Mouse (Mus musculus) embryonic facial prominence, embryonic 11.5 days (tissue): Measurements from ENCODE around the gene Kank1. TPM values are rescaled to one million over a fixed set of nuclear protein-coding genes. Genes with fewer than 3 reads are reported as not detected.

Source experiments
- ATAC-seq: fragments of 200-750 bp; cut with Nextera tagmentation; replicated peaks from 2 replicates; pipeline ENCODE4 v1.8.0; 2017; ENCODE audit warnings: low read depth; ENCODE audit not compliant: insufficient number of reproducible peaks, low FRiP score, low TSS enrichment
- DNase-seq: peaks from one replicate; pipeline ENCODE4 v3.0.0-alpha.2; 2015; ENCODE audit warnings: low spot score
- H3K27ac ChIP-seq: fragments of 300-500 bp; sonication (generic); replicated peaks from 2 replicates; pipeline ENCODE4 v1.5.1; 2014; ENCODE audit warnings: mild to moderate bottlenecking, low read depth, low read length, control low read depth
- H3K27me3 ChIP-seq: fragments of 300-500 bp; sonication (generic); 2 replicates; pipeline ENCODE4 v1.6.1; 2014; ENCODE audit warnings: mild to moderate bottlenecking, low read length, moderate library complexity, mixed read lengths; ENCODE audit not compliant: control insufficient read depth, insufficient read depth
- H3K36me3 ChIP-seq: fragments of 300-500 bp; sonication (generic); replicated peaks from 2 replicates; pipeline ENCODE4 v1.6.1; 2014; ENCODE audit warnings: low read depth, mild to moderate bottlenecking, low read length, moderate library complexity, mixed read lengths; ENCODE audit not compliant: control insufficient read depth, insufficient read depth
- H3K4me1 ChIP-seq: fragments of 300-500 bp; sonication (generic); 2 replicates; pipeline ENCODE4 v1.6.1; 2014; ENCODE audit warnings: low read length, mixed read lengths; ENCODE audit not compliant: control insufficient read depth, insufficient read depth
- H3K4me2 ChIP-seq: fragments of 300-500 bp; sonication (generic); 2 replicates; pipeline ENCODE4 v1.6.1; 2014; ENCODE audit warnings: low read depth, mild to moderate bottlenecking, control low read depth, low read length, moderate library complexity
- H3K4me3 ChIP-seq: fragments of 300-500 bp; sonication (generic); 2 replicates; pipeline ENCODE4 v1.5.1; 2014; ENCODE audit warnings: low read depth, low read length, control low read depth
- H3K9ac ChIP-seq: fragments of 300-500 bp; sonication (generic); replicated peaks from 2 replicates; pipeline ENCODE4 v1.6.1; 2014; ENCODE audit warnings: mild to moderate bottlenecking, control low read depth, low read length
- H3K9me3 ChIP-seq: fragments of 300-500 bp; sonication (generic); replicated peaks from 2 replicates; pipeline ENCODE4 v1.6.1; 2016; ENCODE audit warnings: mild to moderate bottlenecking, low read length, inconsistent platforms, mixed read lengths; ENCODE audit not compliant: control insufficient read depth
- WGBS: fragments of 180-500 bp; shearing (Covaris S2); extraction: QIAGEN DNeasy Blood & Tissue Kit; methylation state at CpG from one replicate; pipeline ENCODE4 v1.1.7; 2014; 5-methylcytosine and 5-hydroxymethylcytosine counted together
- polyA plus RNA-seq: library from polyadenylated mRNA; unstranded; fragments of >200 nt; fragmentation: Nextera tagmentation; extraction: Ambion mirVana; gene quantifications from 2 replicates; pipeline ENCODE4 v1.2.1, GENCODE M21; 2014

Kank1 gene
- polyA plus RNA-seq, 1 experiment from 2014 or later, result 17.6 TPM

DNA sequence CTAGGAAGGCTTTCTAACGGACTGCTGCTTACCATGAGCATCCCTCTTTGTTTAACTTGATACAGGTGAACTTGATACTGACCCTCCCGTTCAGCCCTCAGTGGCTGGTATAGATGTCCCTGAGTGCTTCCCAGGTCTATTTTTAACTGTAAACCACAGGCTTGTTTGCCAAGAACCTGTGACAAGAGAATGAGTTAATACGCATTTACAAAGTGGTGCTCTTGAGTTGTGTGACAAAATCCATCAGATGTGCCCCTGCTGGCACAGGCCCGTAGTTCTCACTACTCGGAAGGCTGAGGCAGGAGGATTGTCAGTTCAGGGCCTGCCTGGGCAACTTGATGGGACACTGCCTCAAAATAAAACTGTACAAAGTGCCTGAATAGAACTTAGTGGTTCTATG lies 42.8 kb downstream of the Kank1 start:
- Histone ChIP-seq H3K36me3 (no peaks in the 10 kb centered on the region), H3K4me2 (no peak overlapping the region), H3K9ac (no peak overlapping the region), H3K4me3 (no peak overlapping the region), H3K4me1 (no peaks in the 10 kb centered on the region; the same call in 1 of the 2 replicates), H3K27me3 (no peaks in the 10 kb centered on the region), H3K27ac (no peak overlapping the region), H3K9me3 (no peaks in the 10 kb centered on the region)
- ATAC-seq (no peak), DNase-seq (no peak)
- WGBS, result 82% methylated on average over 5 of the region's 5 CpGs

DNA sequence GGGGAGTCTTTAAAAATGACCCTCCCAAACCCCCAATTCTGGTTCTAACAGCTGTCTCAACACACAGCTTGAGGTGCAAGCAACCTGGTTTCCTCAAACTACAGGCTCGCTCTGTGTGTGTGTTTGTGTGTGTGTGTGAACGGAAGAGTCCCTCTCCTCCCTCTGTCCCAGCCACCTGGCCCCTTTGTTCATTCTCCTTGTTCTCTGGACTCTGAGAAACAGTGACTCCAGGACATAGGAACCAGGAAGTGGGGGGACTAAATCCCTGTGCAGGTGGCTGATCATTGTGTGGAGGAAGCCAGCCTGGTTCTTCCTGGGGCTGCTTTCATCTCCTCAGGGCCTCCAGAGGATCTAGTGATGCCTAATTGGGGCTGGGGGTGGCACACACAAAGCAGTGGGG lies 46.9 kb downstream of the Kank1 start:
- WGBS, result 70% methylated on average over 2 of the region's 2 CpGs

DNA sequence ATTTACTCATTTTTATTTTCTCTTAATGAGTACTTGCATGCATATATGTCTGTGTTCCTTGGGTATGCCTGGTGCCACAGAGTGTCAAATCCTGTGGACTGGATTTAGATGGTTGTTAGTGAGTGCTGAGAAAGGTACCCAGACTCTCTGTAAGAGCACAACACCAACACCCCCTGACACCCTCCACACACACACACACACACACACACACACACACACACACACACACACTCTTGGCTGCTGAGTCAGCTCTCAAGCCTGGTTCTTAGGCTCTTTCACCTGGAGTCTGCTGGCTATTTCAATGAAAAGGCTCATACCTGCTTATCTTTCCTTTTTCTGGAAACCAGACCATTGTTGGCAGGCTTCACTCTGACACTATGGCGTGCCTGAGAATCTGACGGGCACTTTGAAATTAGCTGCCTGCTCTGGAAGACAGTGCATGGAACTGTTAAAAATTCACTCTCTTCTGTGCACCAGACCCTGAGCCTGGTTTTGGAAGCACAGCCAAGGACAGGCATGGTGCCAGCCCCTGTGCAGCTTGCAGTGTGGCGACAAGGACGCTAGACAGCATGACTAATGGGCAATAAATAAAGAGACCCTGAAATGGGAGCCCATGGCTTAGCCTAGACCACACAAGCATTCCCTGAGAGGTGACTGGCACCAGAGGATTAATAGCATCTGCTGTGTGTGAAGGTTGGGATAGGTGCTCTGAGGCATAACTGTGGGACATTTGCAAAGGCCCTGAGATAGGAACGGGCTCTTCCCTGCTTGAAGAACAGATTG lies 49.2 kb downstream of the Kank1 start:
- Histone ChIP-seq H3K4me1 (no peaks in the 10 kb centered on the region), H3K4me3 (no peak overlapping the region), H3K27me3 (no peaks in the 10 kb centered on the region), H3K9me3 (no peaks in the 10 kb centered on the region), H3K9ac (no peak overlapping the region), H3K27ac (no peak overlapping the region), H3K4me2 (no peak overlapping the region), H3K36me3 (no peaks in the 10 kb centered on the region)
- 64% methylated on average over 5 of the region's 5 CpGs for WGBS
- ATAC-seq (no peak), DNase-seq (no peak)

More for the DNA sequence above, 46.9 kb downstream of the Kank1 start:
- H3K9ac ChIP-seq, result no peak overlapping the region
- H3K4me1 ChIP-seq, result no peaks in the 10 kb centered on the region
- no peaks in the 10 kb centered on the region for H3K9me3 ChIP-seq
- no peak for DNase-seq
- H3K27me3 ChIP-seq, result no peaks in the 10 kb centered on the region
- ATAC-seq, result no peak
- H3K4me3 ChIP-seq, result no peak overlapping the region
- no peak overlapping the region for H3K4me2 ChIP-seq
- no peak overlapping the region for H3K27ac ChIP-seq
- H3K36me3 ChIP-seq, result no peaks in the 10 kb centered on the region

DNA sequence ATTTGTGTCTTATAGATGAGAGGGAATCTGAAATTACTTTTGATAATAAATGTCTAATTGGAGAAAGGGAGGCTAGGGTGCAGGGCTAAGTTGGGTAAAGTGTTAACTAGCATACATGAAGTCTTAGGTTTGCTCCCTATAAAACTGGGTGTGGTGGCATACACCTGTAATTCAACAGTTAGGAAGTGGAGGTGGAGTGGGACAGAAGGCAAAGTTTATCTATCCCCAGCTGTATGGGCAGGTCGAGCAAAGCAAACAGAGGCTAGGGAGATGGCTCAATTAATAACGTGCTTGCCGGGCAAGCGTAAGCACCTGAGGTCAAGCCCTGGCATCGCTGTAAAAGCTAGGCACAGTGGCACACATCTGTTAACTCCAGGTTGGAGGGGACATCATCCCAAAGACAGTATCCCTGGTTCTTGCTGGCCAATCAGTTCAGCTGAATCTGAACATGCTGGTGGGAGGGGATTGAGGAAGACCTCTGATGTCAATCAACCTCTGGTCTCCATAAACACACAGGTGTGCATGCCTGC lies 54.3 kb downstream of the Kank1 start:
- no peaks in the 10 kb centered on the region for H3K4me1 ChIP-seq
- no peak overlapping the region for H3K27ac ChIP-seq
- H3K4me2 ChIP-seq, result no peak overlapping the region
- DNase-seq (no peak), ATAC-seq (no peak)
- no peaks in the 10 kb centered on the region for H3K9me3 ChIP-seq
- H3K27me3 ChIP-seq, result no peaks in the 10 kb centered on the region
- WGBS, result 77% methylated on average over 5 of the region's 5 CpGs
- H3K4me3 ChIP-seq, result no peak overlapping the region
- H3K9ac ChIP-seq, result no peak overlapping the region
- no peaks in the 10 kb centered on the region for H3K36me3 ChIP-seq

DNA sequence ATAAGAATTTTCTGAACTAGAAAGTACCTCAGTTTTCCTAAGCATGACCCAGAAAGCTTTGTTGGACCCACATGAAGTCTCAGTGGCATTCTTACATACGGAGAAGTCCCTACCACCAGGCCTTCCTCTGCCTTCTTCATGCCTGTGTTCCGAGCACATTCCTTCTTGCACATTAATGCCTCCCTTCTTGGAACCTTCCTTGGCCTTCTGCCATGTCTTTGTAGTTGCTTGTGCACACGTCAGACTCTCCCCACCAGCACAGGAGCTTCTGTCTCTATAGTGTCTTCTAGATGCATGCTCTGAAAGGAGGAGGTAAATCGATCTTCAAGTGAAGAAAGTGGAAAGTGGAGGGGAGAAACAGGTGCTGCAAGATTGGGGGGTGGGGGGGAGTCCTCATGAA lies 58.4 kb downstream of the Kank1 start:
- no peaks in the 10 kb centered on the region for H3K27me3 ChIP-seq
- H3K4me1 ChIP-seq, result no peaks in the 10 kb centered on the region
- WGBS, result 86% methylated on average over 4 of the region's 4 CpGs
- DNase-seq, result no peak
- no peak overlapping the region for H3K9ac ChIP-seq
- ATAC-seq, result no peak
- H3K27ac ChIP-seq, result no peak overlapping the region
- H3K4me2 ChIP-seq, result no peak overlapping the region
- no peaks in the 10 kb centered on the region for H3K36me3 ChIP-seq
- H3K9me3 ChIP-seq, result no peaks in the 10 kb centered on the region
- H3K4me3 ChIP-seq, result no peak overlapping the region

DNA sequence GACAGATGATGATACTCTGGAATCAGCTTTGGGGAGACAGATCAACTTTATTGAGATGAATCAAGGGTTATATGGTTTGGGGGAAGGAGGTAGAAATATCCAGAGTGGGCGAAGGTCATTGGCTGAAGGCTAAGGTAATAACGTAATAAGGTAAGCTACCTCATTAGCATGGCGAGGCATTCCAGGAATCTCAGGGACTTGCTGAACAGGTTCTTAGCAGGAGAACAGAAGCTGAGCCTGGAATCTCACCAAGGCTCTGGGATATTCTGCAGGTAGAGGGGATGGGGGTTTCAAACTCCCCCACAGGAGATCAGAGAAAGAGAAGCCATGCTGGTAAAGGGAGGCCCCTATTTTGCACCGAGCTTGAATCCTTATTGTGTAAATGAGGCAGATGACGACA lies 60.5 kb downstream of the Kank1 start:
- Histone ChIP-seq H3K27ac (no peak overlapping the region), H3K36me3 (no peaks in the 10 kb centered on the region), H3K27me3 (no peaks in the 10 kb centered on the region), H3K4me2 (no peak overlapping the region), H3K9me3 (no peaks in the 10 kb centered on the region), H3K9ac (no peak overlapping the region), H3K4me1 (no peaks in the 10 kb centered on the region), H3K4me3 (no peak overlapping the region)
- no peak for DNase-seq
- no peak for ATAC-seq
- 70% methylated on average over 5 of the region's 5 CpGs for WGBS

DNA sequence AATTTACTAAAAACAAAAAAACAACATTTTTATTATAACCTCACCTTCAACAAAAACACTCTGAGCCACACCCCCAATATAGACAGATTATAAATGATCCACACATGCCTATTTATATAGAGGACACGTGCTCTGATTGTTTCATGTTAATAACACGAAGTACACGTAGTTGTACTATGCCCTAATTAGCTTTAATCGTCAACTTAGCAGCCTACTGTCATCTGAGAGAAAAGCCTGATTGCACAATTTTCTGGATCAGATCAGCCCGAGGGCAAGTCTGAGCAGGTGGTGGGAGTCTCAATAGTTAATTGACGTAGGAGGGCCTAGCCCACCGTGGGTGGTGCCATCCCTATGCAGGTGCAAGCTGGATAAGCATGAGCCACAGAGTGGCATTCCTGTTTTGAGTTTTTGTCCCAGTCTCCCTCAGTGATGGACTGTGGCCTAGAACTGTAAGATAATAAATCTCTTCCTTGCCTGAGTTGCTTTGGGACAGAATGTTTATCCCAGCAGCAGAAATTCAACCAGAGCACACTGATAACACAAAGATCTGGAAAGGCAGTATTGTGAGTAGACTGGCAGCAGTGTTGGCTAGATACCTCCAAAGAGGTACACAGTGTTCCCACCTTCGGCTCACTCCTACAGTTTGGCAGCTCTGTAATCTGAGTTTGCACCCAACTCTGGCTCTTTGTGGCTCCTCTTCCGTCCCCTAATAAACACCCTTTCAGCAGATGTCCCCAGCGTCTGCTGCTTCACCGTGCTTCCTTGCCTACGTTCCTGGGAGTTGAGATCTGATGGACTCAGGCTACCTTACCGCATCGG lies 63.3 kb downstream of the Kank1 start:
- WGBS, result 85% methylated on average over 14 of the region's 14 CpGs
- Histone ChIP-seq H3K4me1 (no peaks in the 10 kb centered on the region), H3K4me2 (no peak overlapping the region), H3K9ac (no peak overlapping the region), H3K36me3 (no peaks in the 10 kb centered on the region), H3K4me3 (no peak overlapping the region), H3K27ac (no peak overlapping the region), H3K9me3 (no peaks in the 10 kb centered on the region), H3K27me3 (no peaks in the 10 kb centered on the region)
- ATAC-seq (no peak), DNase-seq (no peak)

DNA sequence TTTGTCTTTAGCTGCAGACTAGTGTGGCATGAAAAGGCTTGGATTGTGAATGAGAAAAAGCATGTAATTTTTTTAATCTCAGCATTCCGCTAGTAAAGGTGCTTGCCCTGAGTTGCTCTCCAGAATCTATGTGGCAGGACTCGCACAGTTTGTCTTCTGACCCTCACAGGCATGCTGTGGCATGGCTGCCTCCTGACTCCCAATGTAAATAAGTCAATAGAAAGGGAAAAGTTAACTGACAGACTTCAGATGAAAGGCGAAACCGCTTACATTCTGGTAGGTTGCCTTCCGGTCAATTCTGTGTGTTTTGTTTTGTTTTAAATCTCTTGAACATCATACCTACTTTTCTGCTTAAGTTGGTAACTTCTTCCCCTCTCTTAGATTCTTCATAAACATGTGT lies 64.4 kb downstream of the Kank1 start:
- ATAC-seq, result no peak
- 74% methylated on average over 5 of the region's 5 CpGs for WGBS
- DNase-seq, result no peak

More for the DNA sequence above, 64.4 kb downstream of the Kank1 start:
- no peaks in the 10 kb centered on the region for H3K4me1 ChIP-seq
- H3K9ac ChIP-seq, result no peak overlapping the region
- H3K27me3 ChIP-seq, result no peaks in the 10 kb centered on the region
- no peaks in the 10 kb centered on the region for H3K36me3 ChIP-seq
- H3K4me2 ChIP-seq, result no peak overlapping the region
- H3K4me3 ChIP-seq, result no peak overlapping the region
- H3K27ac ChIP-seq, result no peak overlapping the region
- no peaks in the 10 kb centered on the region for H3K9me3 ChIP-seq
